Mouse (Mus musculus) kidney, adult 2 months (tissue): ENCODE results near the gene Fchsd2.

Source experiments
- CTCF ChIP-seq: fragments of 200-500 bp; conservative IDR thresholded peaks from 2 replicates; pipeline ENCODE4 v1.5.1; 2011; ENCODE audit warnings: low read depth, mild to moderate bottlenecking, control low read depth, low read length, moderate library complexity, mixed read lengths; ENCODE audit not compliant: insufficient read depth, insufficient read length
- POLR2A ChIP-seq: fragments of 200-500 bp; IDR thresholded peaks from one replicate; pipeline ENCODE4 v1.6.1; 2011; ENCODE audit warnings: low read depth, low read length, control low read depth

DNA sequence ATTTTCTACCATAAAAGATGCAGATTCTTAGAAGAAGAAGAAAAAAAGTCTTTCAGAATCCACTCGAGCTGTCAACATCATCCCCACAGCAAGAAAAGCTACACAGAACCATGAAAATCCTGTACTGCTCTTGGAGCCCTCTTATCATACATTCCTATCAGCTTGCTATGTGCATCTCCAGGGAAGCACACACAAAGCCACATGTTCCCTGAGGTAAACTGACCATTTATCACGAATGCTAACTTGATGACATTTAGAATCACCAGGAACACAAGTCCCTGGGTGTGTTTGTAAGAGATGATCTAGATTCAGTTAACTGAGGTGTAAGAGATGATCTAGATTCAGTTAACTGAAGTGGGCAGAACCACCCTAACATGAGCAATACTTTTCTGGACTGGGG is 214.2 kb downstream of the Fchsd2 start:
- no peak for TF ChIP-seq CTCF
- TF ChIP-seq POLR2A, result no peak
